Mouse (Mus musculus): ENCODE results near the gene Iqgap2.

The Iqgap2 gene

GRCm38 (mm10) chr13:95703376-95703775, 188.3 kb downstream of the Iqgap2 start:
- peak in 1 of 2 experiments; percentile 16 for DNase-seq

- no peak for DNase-seq
These were observed 193.8 kb downstream of the Iqgap2 start for GRCm38 (mm10) chr13:95697874-95698273.

- no peak for DNase-seq
These were observed 195.0 kb downstream of the Iqgap2 start, which contains the start of gene F2rl2 for GRCm38 (mm10) chr13:95696654-95697163. Gene F2rl2, plus strand, starts transcription at chr13:95696853.

- DNase-seq, result no peak
These were observed 195.5 kb downstream of the Iqgap2 start for GRCm38 (mm10) chr13:95696120-95696653.

GRCm38 (mm10) chr13:95692201-95692600, 199.5 kb downstream of the Iqgap2 start:
- no peak for DNase-seq

GRCm38 (mm10) chr13:95688576-95688975, 203.1 kb downstream of the Iqgap2 start:
- DNase-seq, result no peak

GRCm38 (mm10) chr13:95685736-95686135, 206.0 kb downstream of the Iqgap2 start:
- DNase-seq, result no peak

- DNase-seq, result no peak
These were observed 207.0 kb downstream of the Iqgap2 start for GRCm38 (mm10) chr13:95684656-95685244.

GRCm38 (mm10) chr13:95679491-95679941, 212.2 kb downstream of the Iqgap2 start:
- no peak for DNase-seq

- no peak for DNase-seq
These were observed 212.6 kb downstream of the Iqgap2 start for GRCm38 (mm10) chr13:95679078-95679477.

- DNase-seq, result no peak
These were observed 219.3 kb downstream of the Iqgap2 start for GRCm38 (mm10) chr13:95672372-95672771.

GRCm38 (mm10) chr13:95671108-95671897, 220.4 kb downstream of the Iqgap2 start:
- no peak for DNase-seq

- DNase-seq, result no peak
These were observed 221.2 kb downstream of the Iqgap2 start for GRCm38 (mm10) chr13:95670534-95670933.

GRCm38 (mm10) chr13:95667260-95667659, 224.5 kb downstream of the Iqgap2 start:
- DNase-seq, result peak; percentile 35 to 50

GRCm38 (mm10) chr13:95665644-95666356, 225.9 kb downstream of the Iqgap2 start:
- peak in 1 of 2 experiments; percentile 14 for DNase-seq

- DNase-seq, result no peak
These were observed 227.9 kb downstream of the Iqgap2 start for GRCm38 (mm10) chr13:95663834-95664233.

- DNase-seq, result no peak
These were observed 232.3 kb downstream of the Iqgap2 start for GRCm38 (mm10) chr13:95659432-95659831.

GRCm38 (mm10) chr13:95657171-95657570, 234.6 kb downstream of the Iqgap2 start:
- DNase-seq, result no peak

- no peak for DNase-seq
These were observed 236.4 kb downstream of the Iqgap2 start for GRCm38 (mm10) chr13:95655284-95655683.

GRCm38 (mm10) chr13:95653696-95654095, 238.0 kb downstream of the Iqgap2 start:
- no peak for DNase-seq

- DNase-seq, result no peak
These were observed 239.7 kb downstream of the Iqgap2 start for GRCm38 (mm10) chr13:95651870-95652668.

- peak; percentile 60 to 73 for DNase-seq
These were observed 241.8 kb downstream of the Iqgap2 start for GRCm38 (mm10) chr13:95649941-95650340.

Measured in cerebellum, postnatal 10 days (tissue).